Mouse (Mus musculus): ENCODE measurements around the gene Pigv.

Pigv gene

DNA sequence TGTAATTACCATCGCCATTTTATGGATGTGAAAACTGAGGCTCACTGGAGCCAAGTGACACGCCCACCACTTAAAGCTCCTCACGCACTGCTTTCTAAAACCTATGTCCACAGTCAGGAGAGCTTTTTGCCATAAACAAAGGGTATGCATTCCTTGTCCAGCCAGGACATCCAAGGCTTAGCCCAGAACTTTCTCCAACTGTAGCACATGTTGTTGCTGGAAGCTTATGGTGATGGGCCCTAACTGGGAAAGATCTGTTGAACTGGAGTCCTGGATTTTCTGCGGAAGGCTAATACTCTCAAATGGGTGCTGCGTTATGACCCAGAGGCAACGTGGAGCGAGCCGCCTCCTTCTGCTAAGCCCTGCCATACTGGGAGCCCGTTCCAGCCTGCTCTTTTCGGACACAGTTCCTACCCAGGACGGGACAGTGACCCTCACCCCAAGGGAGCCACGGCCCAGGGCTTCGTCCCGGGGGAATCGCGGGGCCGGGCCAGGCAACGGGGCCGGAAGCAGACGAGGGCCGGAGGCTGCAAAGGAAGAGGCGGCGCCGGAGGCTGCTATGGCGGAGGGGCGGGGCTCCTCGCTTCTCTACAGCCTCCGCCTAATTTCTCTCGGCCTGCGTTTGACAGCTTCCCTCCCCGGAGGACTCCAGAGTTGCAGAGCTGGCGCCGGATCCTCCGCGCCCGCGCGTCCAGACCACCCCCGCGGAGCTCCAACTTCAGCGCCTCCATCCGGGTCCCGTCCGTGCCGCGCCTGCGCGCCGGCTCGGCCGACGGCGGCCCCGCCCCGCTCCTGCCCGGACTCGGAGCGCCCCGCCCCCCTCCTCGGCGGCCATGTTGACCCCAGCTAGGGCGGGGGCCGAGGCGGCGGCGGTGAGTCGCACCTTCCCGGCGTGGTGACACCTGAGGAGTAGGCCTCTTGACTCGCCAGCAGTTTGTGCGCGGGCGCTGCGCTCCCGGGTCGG lies at the start of gene Pigv:
Pigv (minus strand) TSS at position 767 of the 964 bp plus-strand sequence.
- DNase-seq (ENCODE audit: low spot score in 2 of 2), result peak; percentile 86 to 92

DNA sequence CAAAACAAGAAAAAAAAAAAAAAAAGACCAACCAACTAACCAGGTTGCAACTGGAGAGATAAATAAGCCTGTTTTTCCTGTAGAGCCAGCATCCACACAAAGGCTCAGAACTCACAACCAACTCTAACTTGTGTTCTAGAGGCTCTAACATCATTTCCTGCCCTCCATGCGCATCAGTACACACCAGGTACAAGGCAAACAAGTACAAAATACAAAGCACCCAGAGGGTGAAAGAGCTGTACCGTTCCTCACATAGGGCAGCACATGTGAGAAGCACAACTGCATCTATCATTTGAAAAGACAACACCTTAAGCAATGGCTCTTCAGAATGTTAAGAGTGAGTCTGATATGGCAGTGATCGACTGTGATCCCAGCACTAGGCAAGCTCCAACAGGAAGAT lies 47.3 kb upstream of the Pigv start:
- no peak for DNase-seq (ENCODE audit: low spot score in 2 of 2)

DNA sequence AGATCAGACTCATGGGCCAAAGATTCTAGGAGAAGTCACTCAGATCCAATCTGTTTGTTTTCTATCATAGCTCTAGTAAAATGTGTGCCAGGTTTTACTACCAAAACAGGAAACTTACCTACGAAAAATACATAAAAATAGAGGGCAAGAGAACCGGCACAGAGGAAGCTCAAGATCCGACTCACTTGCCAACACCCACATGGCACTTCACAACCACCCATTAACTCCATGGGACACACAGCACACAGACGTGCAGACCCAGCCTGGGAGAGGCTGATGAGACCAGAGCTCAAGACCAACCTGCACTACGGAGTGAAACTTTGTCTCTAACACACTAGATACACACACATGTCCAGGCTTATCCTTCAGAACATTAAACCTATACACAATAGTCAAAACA lies 40.3 kb upstream of the Pigv start:
- no peak for DNase-seq (ENCODE audit: low spot score in 2 of 2)

DNA sequence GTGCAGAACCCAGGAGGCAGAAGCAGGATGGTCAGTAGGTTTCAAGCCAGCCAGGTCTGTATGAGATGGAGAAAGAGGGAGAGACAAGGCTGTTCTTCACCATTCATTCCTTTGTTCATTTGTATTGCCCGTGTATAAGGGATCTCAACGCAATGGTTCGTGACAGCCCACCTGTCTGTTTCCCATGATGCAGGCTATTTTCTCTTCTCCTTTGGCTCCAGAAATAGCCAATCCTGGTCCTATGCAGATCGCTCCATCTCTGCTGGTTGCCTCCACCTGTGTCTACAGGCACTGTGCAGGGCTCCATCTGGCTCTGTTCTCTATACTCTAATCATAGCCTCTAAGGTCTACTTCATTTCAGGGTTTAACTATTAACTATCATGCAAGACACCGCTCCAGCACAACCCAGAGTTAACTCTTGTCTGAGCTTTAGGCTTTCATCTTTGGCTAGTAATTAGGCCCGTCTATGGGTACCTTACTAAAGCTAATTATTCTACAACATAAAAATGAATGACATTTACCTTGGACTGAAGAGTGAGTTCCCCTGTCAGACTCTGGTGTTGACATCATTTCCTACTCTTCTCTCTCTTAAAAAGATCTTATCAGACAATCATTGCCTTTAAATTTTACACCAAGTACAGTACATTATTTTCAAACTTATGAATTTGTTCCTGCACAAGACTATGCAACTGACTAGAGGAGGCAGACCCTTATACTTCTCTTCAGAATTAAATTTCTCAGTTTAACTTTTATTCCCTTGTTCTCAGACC lies 39.0 kb upstream of the Pigv start:
- no peak for DNase-seq (ENCODE audit: low spot score in 2 of 2)

DNA sequence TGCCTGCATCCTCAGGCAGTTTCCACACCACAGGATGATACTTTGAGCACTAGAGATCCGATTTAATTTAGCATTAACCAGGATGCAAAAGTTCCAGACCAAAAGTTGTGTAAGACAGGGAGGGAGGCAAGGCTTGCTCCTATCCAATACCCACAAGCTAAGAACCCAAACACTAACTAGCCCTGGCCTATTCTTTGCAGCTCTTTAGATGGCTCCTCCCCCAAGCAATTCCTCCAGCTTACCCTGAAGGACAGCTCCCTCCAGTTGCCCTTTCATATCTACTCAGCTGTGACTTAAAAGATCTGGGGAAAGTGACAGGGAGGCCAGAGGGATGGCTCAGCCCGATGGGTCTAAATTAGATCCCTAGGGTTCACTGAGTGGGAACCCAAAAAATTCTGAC lies 36.9 kb upstream of the Pigv start:
- DNase-seq (ENCODE audit: low spot score in 2 of 2), result no peak

DNA sequence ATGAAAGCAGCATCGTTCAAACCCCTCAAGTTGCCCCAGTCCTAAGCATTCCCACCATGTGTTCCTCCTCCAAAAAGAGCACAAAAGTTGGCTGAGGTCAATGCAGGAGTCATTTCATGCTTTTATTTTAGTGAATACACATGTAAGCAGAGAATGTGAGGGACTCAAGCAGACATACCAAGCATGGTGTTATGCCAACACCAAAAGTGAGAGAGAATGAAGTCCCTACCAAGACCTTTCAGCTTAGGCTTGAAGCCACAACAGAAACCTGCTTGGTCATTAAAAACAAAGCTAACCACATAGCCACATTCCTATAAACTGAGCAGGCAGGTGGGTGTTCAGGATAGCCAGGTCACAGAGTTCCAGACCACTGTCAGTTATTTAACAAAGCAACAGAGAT lies 35.0 kb upstream of the Pigv start:
- DNase-seq (ENCODE audit: low spot score in 2 of 2), result no peak

DNA sequence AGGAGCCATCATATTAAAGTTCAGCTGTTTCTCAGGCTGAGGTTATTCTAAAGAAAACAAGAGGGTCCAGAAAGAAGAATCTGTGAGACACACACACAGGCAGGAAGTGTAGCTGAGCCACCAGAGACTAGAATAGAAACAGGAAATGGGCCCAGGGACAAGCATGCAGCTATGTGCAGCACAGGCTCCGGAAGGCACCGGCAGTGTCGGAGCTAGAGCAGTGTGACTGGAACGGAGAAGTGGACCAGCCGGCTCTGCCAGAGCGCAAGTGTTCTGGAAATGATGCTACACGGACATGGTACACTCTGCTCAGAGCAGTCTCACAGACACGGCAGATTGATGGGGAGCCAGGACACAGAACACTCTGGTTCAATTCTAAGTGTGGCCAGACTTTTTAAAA lies 34.5 kb upstream of the Pigv start:
- peak; percentile 43 to 48 for DNase-seq (ENCODE audit: low spot score in 2 of 2)

GRCm38 (mm10) chr4:133705062-133705461 lies 32.6 kb upstream of the Pigv start:
- no peak for DNase-seq (ENCODE audit: low spot score in 2 of 2)

- DNase-seq (ENCODE audit: low spot score in 2 of 2), result peak; percentile 39 to 52
These were observed 28.5 kb upstream of the Pigv start for GRCm38 (mm10) chr4:133700905-133701368.

DNA sequence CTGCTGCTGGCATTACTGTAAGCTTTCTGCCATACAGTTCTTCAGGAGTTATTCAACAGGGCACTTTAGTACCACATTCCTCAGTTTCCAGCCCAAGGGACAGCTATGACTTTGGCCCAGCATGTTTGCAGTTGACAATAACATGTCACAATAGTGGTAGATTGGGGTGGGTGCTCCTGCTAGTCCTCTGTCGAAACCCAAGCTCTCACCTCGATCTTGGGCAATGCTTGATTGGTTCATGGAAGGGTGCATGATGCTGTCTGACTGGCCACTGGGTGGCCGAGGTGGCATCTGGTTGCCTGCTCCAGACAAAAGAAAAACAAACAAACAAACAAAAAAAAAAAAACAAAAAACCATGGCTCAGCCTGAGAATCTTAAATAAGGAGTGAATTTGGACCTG lies 22.9 kb upstream of the Pigv start:
- no peak for DNase-seq (ENCODE audit: low spot score in 2 of 2)

- DNase-seq (ENCODE audit: low spot score in 2 of 2), result no peak
These were observed 17.8 kb upstream of the Pigv start for GRCm38 (mm10) chr4:133690252-133690651.

DNA sequence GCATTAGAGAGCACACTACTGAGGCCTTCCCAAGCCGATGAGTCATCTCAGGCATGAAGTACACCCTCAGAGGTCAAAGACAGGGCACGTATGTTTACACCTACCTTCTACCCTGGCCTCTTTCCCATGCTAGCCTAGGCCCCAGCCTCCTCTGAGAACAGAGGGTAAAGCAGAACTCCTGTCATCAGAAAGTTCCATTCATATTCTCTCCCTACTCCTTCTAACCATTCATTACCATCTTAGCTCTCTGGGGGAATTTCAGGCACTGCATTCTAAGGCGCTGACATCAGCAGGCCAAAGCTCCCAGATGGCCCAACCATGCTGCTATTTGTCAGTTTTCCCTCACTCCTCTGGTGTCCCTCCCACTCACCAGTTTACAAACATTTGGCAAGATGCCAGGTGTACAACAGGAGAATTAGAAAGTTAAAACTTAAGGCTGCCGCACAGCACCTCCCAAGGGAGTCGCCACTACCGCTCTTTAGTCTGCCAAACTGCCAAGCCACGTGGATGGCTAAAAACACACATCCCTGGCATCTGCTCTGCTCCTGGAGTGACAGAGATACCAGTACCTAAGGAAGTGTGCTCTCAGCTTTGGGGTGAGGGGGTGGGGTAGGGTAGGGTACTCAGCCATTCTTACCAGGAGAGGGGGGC lies 16.1 kb upstream of the Pigv start:
- no peak for DNase-seq (ENCODE audit: low spot score in 2 of 2)

DNA sequence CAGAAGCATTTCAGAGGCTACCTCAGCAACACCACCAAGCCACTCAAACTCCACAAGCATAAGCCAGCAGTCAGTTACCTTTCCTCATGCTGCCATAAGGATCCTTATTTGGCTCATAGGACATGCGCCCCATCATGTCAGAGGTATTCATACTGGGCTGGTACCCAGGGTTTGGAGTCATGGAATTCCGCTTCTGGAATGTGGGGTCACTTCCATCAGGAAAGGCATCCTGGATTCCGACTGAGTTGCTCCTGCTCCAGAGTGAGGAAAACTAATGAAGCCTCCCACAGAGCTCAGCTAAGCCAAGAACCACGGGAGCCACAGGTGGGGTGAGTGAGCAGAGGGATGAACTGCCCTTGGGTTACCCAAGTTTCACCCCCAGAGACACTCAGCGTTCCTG lies 14.7 kb upstream of the Pigv start:
- DNase-seq (ENCODE audit: low spot score in 2 of 2), result no peak

DNA sequence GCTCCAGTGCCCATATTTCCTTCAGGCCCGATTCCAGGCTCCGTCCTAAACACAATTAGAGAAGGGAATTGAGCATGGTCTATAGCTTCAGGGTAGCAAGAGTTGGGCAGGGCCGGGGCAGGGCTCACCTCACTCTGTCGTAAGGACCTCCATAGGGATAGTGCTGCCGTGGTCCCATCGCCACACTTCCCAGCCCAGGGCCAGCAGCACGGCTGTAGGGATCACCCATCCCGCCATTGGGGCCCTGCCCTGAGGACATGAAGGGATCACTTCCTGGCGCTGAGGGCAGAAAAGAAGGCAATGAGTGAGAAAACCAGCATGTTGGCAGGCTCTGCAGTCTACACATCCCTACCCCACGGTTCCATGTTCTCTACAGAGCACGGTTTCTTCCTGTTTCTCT lies 14.1 kb upstream of the Pigv start:
- DNase-seq (ENCODE audit: low spot score in 2 of 2), result no peak

- DNase-seq (ENCODE audit: low spot score in 2 of 2), result no peak
These were observed 7.8 kb upstream of the Pigv start for GRCm38 (mm10) chr4:133680206-133680786.

GRCm38 (mm10) chr4:133679629-133680028 lies 7.2 kb upstream of the Pigv start:
- DNase-seq (ENCODE audit: low spot score in 2 of 2), result no peak

- DNase-seq (ENCODE audit: low spot score in 2 of 2), result no peak
These were observed 4.8 kb upstream of the Pigv start for GRCm38 (mm10) chr4:133677266-133677665.

DNA sequence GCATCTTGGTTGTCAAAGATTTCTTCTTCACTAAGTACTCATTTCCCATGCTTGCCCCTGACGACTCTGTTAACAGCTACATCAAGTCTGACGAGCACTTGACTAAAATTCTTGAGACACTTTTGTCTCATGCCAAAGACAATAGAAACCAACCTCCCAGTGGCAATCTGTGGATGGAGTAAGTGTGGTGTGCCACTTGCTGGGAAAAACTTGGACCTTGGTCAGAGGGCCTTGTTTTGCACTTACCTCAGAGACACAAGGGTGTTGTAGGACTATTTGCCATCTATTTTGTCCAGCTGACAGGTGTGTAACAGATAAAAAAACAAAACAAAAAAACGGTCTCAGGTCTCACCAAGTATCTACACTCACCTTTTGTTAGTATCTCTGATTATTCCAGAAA lies 3.7 kb upstream of the Pigv start:
- no peak for DNase-seq (ENCODE audit: low spot score in 2 of 2)

- peak; percentile 52 to 60 for DNase-seq (ENCODE audit: low spot score in 2 of 2)
These were observed 3.2 kb upstream of the Pigv start for GRCm38 (mm10) chr4:133675594-133676016.

DNA sequence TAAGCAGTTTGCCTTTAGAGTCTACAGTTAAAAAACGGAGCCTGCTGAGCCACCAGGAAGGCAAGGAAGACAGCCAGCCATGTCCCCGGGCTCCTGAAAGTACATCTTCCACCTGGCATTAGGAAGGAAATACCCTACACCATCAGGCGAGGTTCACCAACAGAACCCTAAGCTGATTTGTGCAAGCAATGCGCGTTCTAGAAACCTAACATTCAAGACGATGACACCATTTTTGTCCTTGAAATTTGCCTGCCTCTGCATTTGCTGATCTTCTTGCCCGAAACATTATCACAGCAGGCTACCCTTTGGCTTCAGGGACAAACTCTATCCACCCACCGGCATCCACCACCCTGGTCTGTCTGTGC lies 1.9 kb upstream of the Pigv start:
- DNase-seq (ENCODE audit: low spot score in 2 of 2), result no peak

GRCm38 (mm10) chr4:133673666-133674330 lies 1.4 kb upstream of the Pigv start:
- peak in 1 of 2 experiments; percentile 51 for DNase-seq (ENCODE audit: low spot score in 2 of 2)
